Mouse (Mus musculus) embryonic facial prominence, embryonic 10.5 days (tissue): Measurements from ENCODE around the gene Chchd1. TPM values are rescaled to one million over a fixed set of nuclear protein-coding genes. Genes with fewer than 3 reads are reported as not detected.
A peak's percentile ranks its signal among the peaks of the same experiment; 100 is the strongest.

Experiments used
- DNase-seq: peaks from one replicate; pipeline ENCODE4 v3.0.0-alpha.2; 2017; ENCODE audit warnings: low spot score
- H3K27ac ChIP-seq: fragments of 300-500 bp; sonication (generic); replicated peaks from 2 replicates; pipeline ENCODE4 v1.5.1; 2016; ENCODE audit warnings: mild to moderate bottlenecking
- H3K27me3 ChIP-seq: fragments of 300-500 bp; sonication (generic); replicated peaks from 2 replicates; pipeline ENCODE4 v1.6.1; 2016; ENCODE audit warnings: low read depth, mild to moderate bottlenecking; ENCODE audit not compliant: poor library complexity, severe bottlenecking
- H3K36me3 ChIP-seq: fragments of 300-500 bp; sonication (generic); replicated peaks from 2 replicates; pipeline ENCODE4 v1.6.1; 2016; ENCODE audit warnings: mild to moderate bottlenecking, moderate library complexity
- H3K4me1 ChIP-seq: fragments of 300-500 bp; sonication (generic); 2 replicates; pipeline ENCODE4 v1.6.1; 2016
- H3K4me3 ChIP-seq: fragments of 300-500 bp; sonication (generic); 2 replicates; pipeline ENCODE4 v1.5.1; 2016; ENCODE audit warnings: mild to moderate bottlenecking, moderate library complexity
- H3K9me3 ChIP-seq: fragments of 300-500 bp; sonication (generic); 2 replicates; pipeline ENCODE4 v1.6.1; 2016; ENCODE audit warnings: mild to moderate bottlenecking
- WGBS: fragments of 180-500 bp; shearing (Covaris S2); methylation state at CpG from one replicate; pipeline ENCODE4 v1.1.7; 2016; 5-methylcytosine and 5-hydroxymethylcytosine counted together
- polyA plus RNA-seq: library from polyadenylated mRNA; unstranded; fragments of >200 nt; fragmentation: Nextera tagmentation; extraction: Ambion mirVana; gene quantifications from 2 replicates; pipeline ENCODE4 v1.2.1, GENCODE M21; 2016

The Chchd1 gene
- polyA plus RNA-seq, 1 experiment from 2014 or later = 253 TPM

DNA sequence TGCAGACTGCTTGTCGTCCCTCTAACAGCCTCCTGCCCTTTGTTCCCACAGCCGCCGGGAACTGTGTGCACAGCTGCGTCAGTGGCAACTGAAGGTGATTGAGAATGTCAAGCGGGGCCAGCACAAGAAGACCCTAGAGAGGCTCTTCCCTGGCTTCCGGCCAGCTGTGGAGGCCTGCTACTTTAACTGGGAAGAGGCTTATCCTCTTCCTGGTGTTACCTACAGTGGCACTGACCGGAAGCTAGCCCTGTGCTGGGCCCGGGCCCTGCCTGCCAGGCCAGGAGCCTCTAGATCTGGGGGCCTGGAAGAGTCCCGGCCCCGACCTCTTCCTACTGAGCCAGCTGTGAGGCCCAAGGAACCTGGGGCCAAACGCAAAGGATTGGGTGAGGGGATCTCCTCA lies 11.0 kb downstream of the Chchd1 start:
- no peak overlapping the region for H3K4me3 ChIP-seq
- WGBS = 78% methylated on average over 11 of the region's 11 CpGs
- H3K4me1 ChIP-seq = peaks cover 10% of the 10 kb centered on the region
- peaks cover 93% of the 10 kb centered on the region for H3K36me3 ChIP-seq
- no peaks in the 10 kb centered on the region for H3K9me3 ChIP-seq
- DNase-seq = no peak
- H3K27ac ChIP-seq = no peak overlapping the region
- no peaks in the 10 kb centered on the region for H3K27me3 ChIP-seq

DNA sequence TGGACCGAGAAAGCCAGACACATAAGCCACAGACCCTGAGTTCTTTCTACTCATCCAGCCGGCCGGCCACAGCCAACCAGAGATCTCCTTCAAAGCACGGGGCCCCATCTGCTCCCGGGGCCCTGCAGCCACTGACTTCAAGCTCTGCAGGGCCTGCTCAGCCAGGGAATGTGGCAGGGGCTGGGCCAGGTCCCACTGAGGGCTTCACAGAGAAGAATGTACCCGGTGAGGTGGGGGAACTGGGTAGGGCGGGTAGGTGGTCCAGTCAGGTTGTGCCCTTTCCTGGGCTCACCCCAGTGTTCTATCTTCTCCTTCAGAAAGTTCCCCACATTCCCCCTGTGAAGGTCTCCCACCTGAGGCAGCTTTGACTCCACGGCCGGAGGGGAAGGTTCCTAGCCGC lies 15.6 kb downstream of the Chchd1 start:
- WGBS = 91% methylated on average over 10 of the region's 10 CpGs
- H3K36me3 ChIP-seq = peaks cover 100% of the 10 kb centered on the region
- no peak overlapping the region for H3K4me3 ChIP-seq
- no peak overlapping the region for H3K27ac ChIP-seq
- no peaks in the 10 kb centered on the region for H3K4me1 ChIP-seq
- H3K9me3 ChIP-seq = no peaks in the 10 kb centered on the region
- DNase-seq = no peak
- H3K27me3 ChIP-seq = no peaks in the 10 kb centered on the region

DNA sequence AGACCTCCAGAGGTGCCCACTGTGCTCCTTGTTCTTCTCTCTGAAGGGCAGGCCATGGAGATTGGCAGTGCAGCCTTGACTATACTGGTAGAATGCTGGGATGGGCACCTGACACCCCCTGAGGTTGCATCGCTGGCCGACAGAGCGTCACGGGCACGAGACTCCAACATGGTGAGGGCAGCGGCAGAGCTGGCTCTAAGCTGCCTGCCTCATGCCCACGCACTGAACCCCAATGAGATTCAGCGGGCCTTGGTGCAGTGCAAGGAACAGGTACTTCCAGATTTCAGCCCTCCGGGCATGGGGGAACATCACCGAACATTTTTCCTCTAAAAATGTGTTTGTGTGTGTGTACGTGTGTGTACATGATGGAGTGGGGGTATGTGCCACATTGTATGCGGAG lies 17.0 kb downstream of the Chchd1 start:
- no peak overlapping the region for H3K4me3 ChIP-seq
- H3K4me1 ChIP-seq = no peaks in the 10 kb centered on the region
- 95% methylated on average over 12 of the region's 12 CpGs for WGBS
- H3K27me3 ChIP-seq = no peaks in the 10 kb centered on the region
- peaks cover 100% of the 10 kb centered on the region for H3K36me3 ChIP-seq
- no peak overlapping the region for H3K27ac ChIP-seq
- H3K9me3 ChIP-seq = no peaks in the 10 kb centered on the region
- no peak for DNase-seq

DNA sequence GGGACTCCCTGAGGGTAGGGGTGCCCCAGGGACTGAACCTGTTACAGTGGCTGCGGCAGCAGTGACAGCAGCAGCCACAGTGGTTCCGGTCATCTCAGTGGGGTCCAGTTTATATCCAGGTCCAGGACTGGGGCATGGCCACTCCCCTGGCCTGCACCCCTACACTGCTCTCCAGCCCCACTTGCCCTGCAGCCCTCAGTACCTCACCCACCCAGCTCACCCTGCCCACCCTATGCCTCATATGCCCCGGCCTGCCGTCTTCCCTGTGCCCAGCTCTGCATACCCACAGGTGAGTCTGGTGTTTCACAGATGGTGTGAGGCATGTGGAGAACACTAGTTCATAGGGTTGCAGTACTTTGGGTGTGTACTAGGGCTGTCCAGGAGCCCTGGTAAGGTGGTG lies 18.6 kb downstream of the Chchd1 start:
- Histone ChIP-seq H3K27me3 (no peaks in the 10 kb centered on the region), H3K27ac (no peak overlapping the region), H3K4me3 (no peak overlapping the region), H3K36me3 (peaks cover 100% of the 10 kb centered on the region), H3K9me3 (no peaks in the 10 kb centered on the region), H3K4me1 (no peaks in the 10 kb centered on the region)
- 93% methylated on average over 4 of the region's 4 CpGs for WGBS
- no peak for DNase-seq

DNA sequence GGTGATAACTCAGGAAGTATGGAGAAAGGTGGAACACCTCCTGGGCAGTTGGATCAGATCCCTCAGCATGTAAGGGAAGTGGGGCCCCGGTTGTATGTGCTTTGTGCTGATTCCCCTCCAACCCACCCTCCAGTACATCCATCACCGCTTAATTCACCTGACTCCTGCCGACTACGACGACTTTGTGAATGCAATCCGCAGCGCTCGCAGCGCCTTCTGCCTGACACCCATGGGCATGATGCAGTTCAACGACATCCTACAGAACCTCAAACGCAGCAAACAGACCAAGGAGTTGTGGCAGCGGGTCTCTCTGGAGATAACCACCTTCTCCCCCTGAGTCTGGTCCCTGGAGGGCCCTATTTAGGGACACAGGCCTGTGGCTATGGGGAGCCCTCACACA lies 20.2 kb downstream of the Chchd1 start:
- no peaks in the 10 kb centered on the region for H3K27me3 ChIP-seq
- no peak overlapping the region for H3K27ac ChIP-seq
- H3K4me1 ChIP-seq = no peaks in the 10 kb centered on the region
- no peaks in the 10 kb centered on the region for H3K9me3 ChIP-seq
- H3K36me3 ChIP-seq = peaks cover 100% of the 10 kb centered on the region
- no peak for DNase-seq
- no peak overlapping the region for H3K4me3 ChIP-seq
- WGBS = 92% methylated on average over 12 of the region's 12 CpGs

DNA sequence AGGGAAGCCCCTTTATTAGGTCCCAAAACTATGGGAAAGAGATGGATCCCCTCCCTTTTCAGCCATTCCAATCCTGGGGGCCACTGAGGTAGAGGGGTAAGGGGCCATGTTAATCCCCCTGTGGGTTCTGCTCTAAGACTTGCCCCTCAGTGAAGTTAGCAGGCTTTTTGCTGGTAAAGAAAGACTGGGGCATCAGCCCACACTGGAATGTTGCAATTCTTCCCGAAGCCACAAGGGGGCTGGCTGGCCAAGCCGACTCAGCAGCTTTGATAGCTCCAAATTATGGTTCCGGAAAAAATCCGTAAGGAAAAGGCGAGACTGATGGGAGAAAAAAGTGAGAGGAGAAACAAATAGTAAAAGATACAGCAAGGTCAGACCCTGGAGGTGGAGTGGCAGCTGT lies 21.2 kb downstream of the Chchd1 start:
- Histone ChIP-seq H3K9me3 (no peaks in the 10 kb centered on the region), H3K4me3 (no peak overlapping the region), H3K36me3 (peaks cover 100% of the 10 kb centered on the region), H3K27ac (no peak overlapping the region), H3K27me3 (no peaks in the 10 kb centered on the region), H3K4me1 (no peaks in the 10 kb centered on the region)
- whole genome bisulfite sequencing = 41% methylated on average over 5 of the region's 5 CpGs
- peak; percentile 66 for DNase-seq

DNA sequence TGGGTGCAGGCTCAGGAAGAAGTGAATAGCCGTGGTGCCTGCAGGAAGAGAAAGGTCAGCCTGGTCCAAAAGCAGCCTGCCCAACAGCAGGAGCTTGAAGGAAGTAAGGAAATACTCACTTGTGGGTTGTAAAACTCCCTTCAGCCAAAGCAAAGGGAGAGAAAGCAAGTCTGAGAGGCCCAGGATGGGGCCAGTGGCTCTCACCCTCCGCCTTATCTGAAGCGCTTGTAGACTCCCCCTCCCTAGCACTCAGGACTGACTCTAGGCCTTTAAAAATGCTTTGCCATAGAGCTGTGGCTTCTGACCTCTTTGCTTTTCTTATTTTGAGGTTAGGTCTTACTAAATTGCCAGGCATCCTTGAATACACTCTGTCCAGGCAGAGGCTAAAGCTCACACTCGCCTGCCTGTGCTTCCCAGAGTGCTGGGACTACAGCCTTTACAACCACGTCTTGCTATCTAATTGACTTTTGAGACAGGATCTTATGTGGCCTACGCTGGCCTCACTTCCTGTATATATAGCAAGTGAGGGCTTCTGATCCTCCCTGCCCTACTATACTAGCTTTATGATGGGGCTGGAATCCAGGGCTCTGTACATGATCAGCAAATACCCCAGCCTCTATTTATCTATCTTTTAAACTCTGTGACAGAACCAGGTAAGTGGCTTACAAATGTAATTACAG lies 23.0 kb downstream of the Chchd1 start:
- peaks cover 100% of the 10 kb centered on the region for H3K36me3 ChIP-seq

DNA sequence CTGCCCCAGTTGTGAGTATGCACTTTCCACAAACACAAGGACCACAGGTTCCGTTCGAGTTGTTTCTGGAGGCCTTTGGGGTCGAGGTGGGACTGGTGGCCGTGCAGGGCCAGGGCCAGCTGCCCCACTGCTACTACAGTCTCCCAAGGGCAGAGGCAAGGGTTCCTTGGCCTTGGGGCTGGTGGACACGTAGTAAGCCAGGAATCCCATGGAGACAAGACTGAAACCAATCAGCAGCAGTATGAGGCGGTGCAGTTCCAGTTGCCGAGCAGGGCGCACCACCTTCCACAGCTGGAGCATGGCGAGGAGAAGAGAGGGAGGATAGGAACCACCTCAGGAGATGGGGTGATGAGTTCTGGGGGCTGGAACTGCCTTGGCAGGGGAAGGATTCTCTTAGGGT lies 27.1 kb downstream of the Chchd1 start:
- H3K36me3 ChIP-seq = peaks cover 78% of the 10 kb centered on the region
- H3K4me3 ChIP-seq = no peak overlapping the region
- WGBS = 93% methylated on average over 9 of the region's 9 CpGs

More for the DNA sequence above, 23.0 kb downstream of the Chchd1 start:
- 84% methylated on average over 6 of the region's 6 CpGs for WGBS
- no peak for DNase-seq
- H3K9me3 ChIP-seq = no peaks in the 10 kb centered on the region
- no peaks in the 10 kb centered on the region for H3K4me1 ChIP-seq
- H3K27ac ChIP-seq = no peak overlapping the region
- no peak overlapping the region for H3K4me3 ChIP-seq
- H3K27me3 ChIP-seq = no peaks in the 10 kb centered on the region

DNA sequence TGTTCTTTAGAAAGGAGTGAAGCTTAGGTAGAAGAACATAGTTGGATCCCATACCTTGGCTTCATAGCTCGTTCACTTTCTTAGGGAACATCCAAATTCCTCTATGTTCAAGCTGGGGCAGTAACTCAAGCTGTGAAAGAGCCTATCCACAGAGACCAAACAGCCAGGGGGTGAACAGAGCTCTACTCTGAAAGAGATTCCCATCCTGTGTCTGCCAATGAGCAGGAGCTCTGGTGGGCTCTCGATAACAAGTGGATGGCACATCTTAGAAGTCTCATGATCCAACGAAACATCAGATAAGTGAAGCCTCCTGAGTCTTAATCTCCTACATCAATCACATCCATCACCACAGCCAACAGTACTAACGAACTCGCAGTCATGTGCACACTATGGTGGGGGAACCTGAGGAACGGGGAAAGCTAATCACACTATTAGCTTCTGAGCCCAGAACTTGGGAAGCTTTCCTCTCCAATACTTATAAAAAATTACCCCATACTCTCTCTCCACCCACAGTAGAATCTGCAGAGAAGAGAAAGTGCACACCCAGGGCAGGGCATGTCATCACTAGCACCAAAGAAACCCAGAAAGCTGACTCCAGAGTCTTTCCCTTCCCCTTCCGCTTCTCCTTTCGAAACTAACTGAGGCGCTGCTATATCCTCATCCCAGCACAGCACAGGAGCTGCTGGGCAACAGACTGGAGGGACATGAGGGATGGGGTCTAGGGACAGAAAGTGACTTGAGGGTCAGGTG lies 28.2 kb downstream of the Chchd1 start:
- 93% methylated on average over 9 of the region's 9 CpGs for WGBS
- Histone ChIP-seq H3K4me1 (peaks cover 21% of the 10 kb centered on the region), H3K27ac (no peak overlapping the region), H3K27me3 (no peaks in the 10 kb centered on the region), H3K36me3 (peaks cover 76% of the 10 kb centered on the region), H3K9me3 (no peaks in the 10 kb centered on the region), H3K4me3 (no peak overlapping the region)
- no peak for DNase-seq

More for the DNA sequence above, 27.1 kb downstream of the Chchd1 start:
- Histone ChIP-seq H3K27me3 (no peaks in the 10 kb centered on the region), H3K4me1 (peaks cover 16% of the 10 kb centered on the region), H3K9me3 (no peaks in the 10 kb centered on the region), H3K27ac (no peak overlapping the region)
- DNase-seq = no peak

DNA sequence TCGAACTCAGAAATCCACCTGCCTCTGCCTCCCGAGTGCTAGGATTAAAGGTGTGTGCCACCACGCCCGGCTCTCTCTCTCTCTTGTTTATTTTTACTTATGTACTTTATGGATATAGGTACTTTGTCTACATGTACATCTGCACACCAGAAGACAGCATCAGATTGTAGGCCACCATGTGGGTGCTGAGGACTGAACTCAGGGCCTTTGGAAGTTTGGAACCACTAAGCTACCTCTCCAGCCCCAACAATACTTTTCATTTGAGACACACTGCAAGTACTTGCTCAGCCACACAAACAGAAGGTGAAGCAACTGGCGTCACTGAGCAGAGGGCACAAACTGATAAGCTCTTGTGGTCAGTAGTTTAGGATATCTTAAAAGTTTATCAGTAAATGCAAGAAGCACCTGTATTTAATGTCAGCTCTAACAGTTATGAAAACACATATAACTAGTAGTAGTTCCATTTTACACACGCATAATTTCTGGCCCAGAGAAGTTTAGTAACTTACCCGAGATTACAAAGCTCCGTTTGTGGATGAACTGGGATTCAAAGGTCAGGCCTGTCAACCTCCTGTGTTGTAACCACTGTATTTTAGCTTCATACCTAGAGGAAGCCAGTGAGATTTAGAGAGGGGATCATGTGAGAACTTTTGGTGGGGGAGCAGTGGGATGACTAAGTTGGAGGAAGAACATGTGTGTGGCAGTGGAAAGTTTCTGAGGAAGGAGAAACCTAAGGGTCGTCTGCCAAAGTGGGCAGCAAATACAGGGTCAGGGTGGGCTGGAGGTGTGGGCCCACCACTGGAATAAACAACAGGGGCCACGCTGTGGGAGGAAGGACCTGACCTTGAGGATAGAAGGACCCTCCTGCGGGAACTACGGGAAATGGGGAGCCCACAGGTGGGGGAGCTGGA lies 30.5 kb downstream of the Chchd1 start:
- no peak for DNase-seq
- Histone ChIP-seq H3K36me3 (peaks cover 73% of the 10 kb centered on the region), H3K4me1 (peaks cover 27% of the 10 kb centered on the region), H3K9me3 (no peaks in the 10 kb centered on the region), H3K27ac (peak overlapping the region; percentile 97), H3K4me3 (peak overlapping the region; percentile 96), H3K27me3 (no peaks in the 10 kb centered on the region)
- WGBS = 51% methylated on average over 12 of the region's 12 CpGs

DNA sequence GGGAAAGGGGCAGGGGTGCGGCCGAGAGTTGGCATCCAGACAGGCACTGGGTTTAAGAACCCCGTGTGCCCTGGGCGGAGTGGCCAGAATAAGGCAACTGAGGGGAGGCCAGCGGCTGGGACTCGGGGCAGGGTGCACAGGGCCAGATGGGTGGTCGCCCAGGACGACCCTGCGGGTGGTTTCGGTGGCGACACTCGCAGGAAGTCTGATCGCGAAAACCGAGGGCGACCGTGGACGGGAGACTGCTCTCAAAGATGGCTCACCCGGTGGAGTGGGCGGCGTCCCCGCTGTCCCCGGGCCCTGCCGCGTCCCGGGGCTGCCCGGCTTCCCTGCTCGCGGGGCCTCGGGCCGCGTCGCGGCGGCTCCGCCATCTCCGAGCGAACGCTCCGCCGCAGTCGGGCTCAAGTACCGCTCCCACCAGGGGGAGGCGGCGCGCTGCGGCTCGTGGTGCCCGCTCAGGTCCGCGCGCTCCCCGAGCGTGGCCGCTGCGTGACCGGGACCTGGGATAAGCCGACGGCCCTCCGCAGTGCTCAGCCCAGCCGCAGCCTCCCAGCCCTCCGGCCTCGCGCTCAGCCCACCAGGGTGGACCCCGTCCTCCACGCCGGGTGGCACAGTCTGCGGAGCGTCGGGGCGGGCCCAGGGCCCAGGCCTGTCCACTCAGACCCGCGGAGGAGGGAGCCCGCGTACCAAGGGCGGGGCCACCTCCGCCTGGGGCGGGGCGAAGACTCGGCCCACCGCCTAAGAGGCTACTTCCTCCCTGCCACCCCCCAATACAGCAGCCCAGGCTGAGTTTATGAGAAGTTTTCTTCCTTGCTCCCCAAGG lies 31.4 kb downstream of the Chchd1 start, which contains the start of gene Ndst2:
Gene Ndst2 (minus strand): TSS at position 611 of the 823 bp plus-strand sequence.
- DNase-seq = peak; percentile 93
- Histone ChIP-seq H3K27ac (peak within 1 kb of the TSS; percentile 97), H3K9me3 (no peaks in the 10 kb centered on the region), H3K36me3 (peaks cover 73% of the 10 kb centered on the region), H3K4me3 (peak within 1 kb of the TSS; percentile 96), H3K4me1 (peaks cover 27% of the 10 kb centered on the region), H3K27me3 (no peaks in the 10 kb centered on the region)
- under 1% methylated on average over 81 of the region's 81 CpGs for WGBS

DNA sequence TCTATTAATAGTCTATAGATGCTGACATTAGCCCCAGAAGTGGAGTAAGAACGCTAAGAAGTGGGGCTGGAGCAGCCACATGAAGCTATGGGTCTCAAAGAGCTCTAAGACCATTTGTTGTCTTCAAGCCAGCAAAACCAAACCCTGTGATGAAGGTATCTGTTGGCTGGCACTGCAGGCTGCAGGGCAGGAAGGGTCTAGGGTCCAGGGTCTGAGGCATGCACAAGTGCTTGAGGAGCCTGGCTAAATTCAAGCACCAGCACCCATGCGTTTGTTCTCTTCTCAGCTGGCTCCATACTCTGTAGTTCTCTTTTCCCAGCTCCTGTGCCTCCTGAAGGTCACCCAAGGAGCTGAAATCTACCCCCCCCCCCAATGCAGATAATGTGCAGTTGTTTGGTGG lies 32.2 kb downstream of the Chchd1 start:
- Histone ChIP-seq H3K9me3 (no peaks in the 10 kb centered on the region), H3K4me3 (peak overlapping the region; percentile 96; the same call in 1 of the 2 replicates), H3K36me3 (peaks cover 73% of the 10 kb centered on the region), H3K27me3 (no peaks in the 10 kb centered on the region), H3K4me1 (peaks cover 28% of the 10 kb centered on the region), H3K27ac (peak overlapping the region; percentile 97)
- DNase-seq = no peak
- 76% methylated on average over 2 of the region's 2 CpGs for WGBS
